Mouse (Mus musculus): Measurements from ENCODE around the gene Minpp1. TPM values are rescaled to one million over a fixed set of nuclear protein-coding genes. Genes with fewer than 3 reads are reported as not detected.

Minpp1 gene
- total and polyA plus RNA-seq, 3 experiments, result 176 to 256 TPM; not detected in 1

DNA sequence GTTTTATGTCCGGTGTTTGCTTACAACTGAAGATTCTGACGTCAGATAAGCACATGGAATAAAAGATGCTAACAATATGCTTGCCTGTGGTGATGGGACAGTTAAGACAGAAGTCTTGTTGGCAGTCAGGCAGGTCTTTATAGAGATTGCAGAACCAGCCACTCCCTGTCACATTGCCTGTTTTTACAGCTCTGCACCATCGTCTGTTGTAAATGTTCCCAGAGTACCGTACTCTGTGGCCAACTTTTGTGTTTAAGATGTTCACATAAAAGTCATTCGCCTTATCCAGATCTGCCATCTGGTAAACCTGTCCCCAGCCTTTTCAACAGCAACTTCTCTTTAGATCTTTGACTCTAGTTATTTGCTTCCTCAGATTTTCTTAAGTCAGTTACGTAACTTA lies 11.8 kb downstream of the Minpp1 start:
- Histone ChIP-seq H3K4me1 (ENCODE audit: control insufficient read depth in 1 of 2, insufficient read depth in 2 of 2, low read length in 2 of 2) (peaks cover 15 to 18% of the 10 kb centered on the region in 2 experiments), H3K4me3 (ENCODE audit: control insufficient read depth in 1 of 2, insufficient read depth in 1 of 2, low read depth in 2 of 2, low read length in 2 of 2) (no peak overlapping the region), H3K36me3 (ENCODE audit: control insufficient read depth in 1 of 2, insufficient read depth in 2 of 2, low read length in 2 of 2) (peaks cover 66 to 67% of the 10 kb centered on the region in 2 experiments), H3K27ac (ENCODE audit: control insufficient read depth, low read depth, low read length) (no peak overlapping the region), H3K9ac (ENCODE audit: control insufficient read depth, low read depth, low read length, poor library complexity, severe bottlenecking) (no peak overlapping the region), H3K79me2 (ENCODE audit: control insufficient read depth, insufficient read depth, low read length, poor library complexity) (peaks cover 75% of the 10 kb centered on the region), H3K27me3 (ENCODE audit: control insufficient read depth in 1 of 2, insufficient read depth in 2 of 2, low read length in 2 of 2) (no peaks in the 10 kb centered on the region), H3K9me3 (replicated peaks; ENCODE audit: insufficient read depth, low read length) (no peaks in the 10 kb centered on the region)
- peak; percentile 69 for DNase-seq (ENCODE audit: low read depth, low spot score)
- TF ChIP-seq CHD1 (IDR thresholded peaks at IDR 0.05; ENCODE audit: low read depth, low read length) (no peak), ZMIZ1 (IDR thresholded peaks at IDR 0.05; ENCODE audit: low read depth, low read length) (no peak), ZNF384 (IDR thresholded peaks at IDR 0.05; ENCODE audit: low read depth, low read length) (no peak), CHD2 (IDR thresholded peaks at IDR 0.05; ENCODE audit: low read length) (no peak), ZC3H11A (IDR thresholded peaks at IDR 0.05; ENCODE audit: low read depth, low read length) (no peak), SMC3 (IDR thresholded peaks at IDR 0.05; ENCODE audit: low read depth, low read length) (no peak), NRF1 (IDR thresholded peaks at IDR 0.05; ENCODE audit: insufficient read depth, low read depth, low read length, poor library complexity, severe bottlenecking) (no peak), GABPA (IDR thresholded peaks at IDR 0.05; ENCODE audit: low read depth, low read length) (no peak), RCOR1 (IDR thresholded peaks at IDR 0.05; ENCODE audit: low read depth, low read length) (no peak), EP300 (IDR thresholded peaks at IDR 0.05; ENCODE audit: low read depth in 1 of 2, low read length in 2 of 2) (no peak), E2F4 (IDR thresholded peaks at IDR 0.05; ENCODE audit: borderline replicate concordance, low read depth, low read length) (no peak), KAT2A (conservative IDR thresholded peaks at IDR 0.05; ENCODE audit: low read depth, low read length) (no peak), TCF12 (IDR thresholded peaks at IDR 0.05; ENCODE audit: low read depth, low read length) (0 out of 2 replicates have a peak, but pooled peaks have one; percentile 21), RAD21 (IDR thresholded peaks at IDR 0.05; ENCODE audit: low read depth, low read length) (no peak), HCFC1 (IDR thresholded peaks at IDR 0.05; ENCODE audit: low read depth, low read length) (no peak), GATA1 (IDR thresholded peaks at IDR 0.05; ENCODE audit: low read depth, low read length) (peak; percentile 45), ETS1 (IDR thresholded peaks at IDR 0.05; ENCODE audit: low read depth, low read length) (no peak), TAL1 (IDR thresholded peaks at IDR 0.05; ENCODE audit: low read length) (peak; percentile 27; the same call in 1 of the 2 replicates), CTCF (IDR thresholded peaks at IDR 0.05 in 2 of 3, conservative IDR thresholded peaks at IDR 0.05 in 1 of 3; ENCODE audit: control insufficient read depth in 1 of 3, insufficient read depth in 1 of 3, low read depth in 2 of 3, low read length in 3 of 3, poor library complexity in 1 of 3, severe bottlenecking in 1 of 3) (no peak), POLR2AphosphoS5 (IDR thresholded peaks at IDR 0.05; ENCODE audit: borderline replicate concordance, low read depth, low read length) (no peak), USF1 (IDR thresholded peaks at IDR 0.05; ENCODE audit: low read depth, low read length) (no peak), MEF2A (IDR thresholded peaks at IDR 0.05; ENCODE audit: extremely low read depth, insufficient replicate concordance, low read depth, low read length, poor library complexity, severe bottlenecking) (no peak), MYB (IDR thresholded peaks at IDR 0.05; ENCODE audit: low read depth, low read length) (no peak), SIN3A (IDR thresholded peaks at IDR 0.05; ENCODE audit: low read length) (peak; percentile 25; the same call in 1 of the 2 replicates), NELFE (IDR thresholded peaks at IDR 0.05; ENCODE audit: low read depth, low read length) (no peak), BHLHE40 (IDR thresholded peaks at IDR 0.05; ENCODE audit: borderline replicate concordance, low read depth, low read length) (no peak), USF2 (IDR thresholded peaks at IDR 0.05; ENCODE audit: borderline replicate concordance in 1 of 2, insufficient read depth in 1 of 2, low read depth in 1 of 2, low read length in 2 of 2) (no peak), UBTF (IDR thresholded peaks at IDR 0.05; ENCODE audit: borderline replicate concordance, insufficient read depth, low read depth, low read length) (no peak), JUND (IDR thresholded peaks at IDR 0.05; ENCODE audit: low read depth, low read length) (no peak), POLR2AphosphoS2 (IDR thresholded peaks at IDR 0.05; ENCODE audit: low read length) (no peak)

Data from MEL (cell line).